Mouse (Mus musculus): ENCODE results near the gene Pimreg. TPM values are rescaled to one million over a fixed set of nuclear protein-coding genes. Genes with fewer than 3 reads are reported as not detected.

Gene Pimreg
- polyA plus RNA-seq, 1 experiment = 0.92 TPM

GRCm38 (mm10) chr11:72041290-72041767 lies 503 bp upstream of the Pimreg start:
- TF ChIP-seq POLR2A (IDR thresholded peaks at IDR 0.05; ENCODE audit: extremely low read depth, insufficient read depth, low read length) (no peak), CTCF (IDR thresholded peaks at IDR 0.05; ENCODE audit: extremely low read depth, insufficient read depth, low read length) (no peak)
- H3K27ac ChIP-seq (ENCODE audit: insufficient read depth, low read length) = no peak overlapping the region
- H3K4me3 ChIP-seq (ENCODE audit: insufficient read depth, low read length) = peak overlapping the region; percentile 40; the same call in 1 of the 2 replicates

GRCm38 (mm10) chr11:72042631-72043030 lies 799 bp downstream of the Pimreg start:
- peak overlapping the region; percentile 40; the same call in 1 of the 2 replicates for H3K4me3 ChIP-seq (ENCODE audit: insufficient read depth, low read length)
- peaks cover 4% of the 10 kb centered on the region; the same call in 1 of the 2 replicates for H3K4me1 ChIP-seq (ENCODE audit: control insufficient read depth, insufficient read depth, low read length)
- no peak for TF ChIP-seq POLR2A (IDR thresholded peaks at IDR 0.05; ENCODE audit: extremely low read depth, insufficient read depth, low read length)
- TF ChIP-seq CTCF (IDR thresholded peaks at IDR 0.05; ENCODE audit: extremely low read depth, insufficient read depth, low read length) = no peak
- no peak overlapping the region for H3K27ac ChIP-seq (ENCODE audit: insufficient read depth, low read length)

More at GRCm38 (mm10) chr11:72041290-72041767, 503 bp upstream of the Pimreg start:
- H3K4me1 ChIP-seq (ENCODE audit: control insufficient read depth, insufficient read depth, low read length) = peaks cover 4% of the 10 kb centered on the region; the same call in 1 of the 2 replicates

GRCm38 (mm10) chr11:72044231-72044630 lies 2.4 kb downstream of the Pimreg start:
- no peak overlapping the region for H3K4me3 ChIP-seq (ENCODE audit: insufficient read depth, low read length)
- no peak for TF ChIP-seq CTCF (IDR thresholded peaks at IDR 0.05; ENCODE audit: extremely low read depth, insufficient read depth, low read length)
- TF ChIP-seq POLR2A (IDR thresholded peaks at IDR 0.05; ENCODE audit: extremely low read depth, insufficient read depth, low read length) = no peak
- no peak overlapping the region for H3K27ac ChIP-seq (ENCODE audit: insufficient read depth, low read length)
- peaks cover 4% of the 10 kb centered on the region; the same call in 1 of the 2 replicates for H3K4me1 ChIP-seq (ENCODE audit: control insufficient read depth, insufficient read depth, low read length)

GRCm38 (mm10) chr11:72048730-72049129 lies 6.9 kb downstream of the Pimreg start:
- TF ChIP-seq POLR2A (IDR thresholded peaks at IDR 0.05; ENCODE audit: extremely low read depth, insufficient read depth, low read length) (no peak), CTCF (IDR thresholded peaks at IDR 0.05; ENCODE audit: extremely low read depth, insufficient read depth, low read length) (no peak)
- H3K27ac ChIP-seq (ENCODE audit: insufficient read depth, low read length) = no peak overlapping the region
- H3K4me3 ChIP-seq (ENCODE audit: insufficient read depth, low read length) = no peak overlapping the region
- peaks cover 2% of the 10 kb centered on the region; the same call in 1 of the 2 replicates for H3K4me1 ChIP-seq (ENCODE audit: control insufficient read depth, insufficient read depth, low read length)

GRCm38 (mm10) chr11:72049171-72049759 lies 7.4 kb downstream of the Pimreg start:
- H3K4me3 ChIP-seq (ENCODE audit: insufficient read depth, low read length) = no peak overlapping the region
- TF ChIP-seq POLR2A (IDR thresholded peaks at IDR 0.05; ENCODE audit: extremely low read depth, insufficient read depth, low read length) = no peak
- no peak for TF ChIP-seq CTCF (IDR thresholded peaks at IDR 0.05; ENCODE audit: extremely low read depth, insufficient read depth, low read length)
- peaks cover 2% of the 10 kb centered on the region; the same call in 1 of the 2 replicates for H3K4me1 ChIP-seq (ENCODE audit: control insufficient read depth, insufficient read depth, low read length)
- H3K27ac ChIP-seq (ENCODE audit: insufficient read depth, low read length) = no peak overlapping the region

GRCm38 (mm10) chr11:72050168-72050894 lies 8.5 kb downstream of the Pimreg start:
- H3K4me1 ChIP-seq (ENCODE audit: control insufficient read depth, insufficient read depth, low read length) = peaks cover 2% of the 10 kb centered on the region; the same call in 1 of the 2 replicates
- no peak overlapping the region for H3K27ac ChIP-seq (ENCODE audit: insufficient read depth, low read length)
- H3K4me3 ChIP-seq (ENCODE audit: insufficient read depth, low read length) = peak overlapping the region; percentile 45
- no peak for TF ChIP-seq POLR2A (IDR thresholded peaks at IDR 0.05; ENCODE audit: extremely low read depth, insufficient read depth, low read length)
- TF ChIP-seq CTCF (IDR thresholded peaks at IDR 0.05; ENCODE audit: extremely low read depth, insufficient read depth, low read length) = no peak

GRCm38 (mm10) chr11:72050895-72051858 lies 9.3 kb downstream of the Pimreg start:
- Histone ChIP-seq H3K4me1 (ENCODE audit: control insufficient read depth, insufficient read depth, low read length) (peaks cover 2% of the 10 kb centered on the region; the same call in 1 of the 2 replicates), H3K4me3 (ENCODE audit: insufficient read depth, low read length) (peak overlapping the region; percentile 45), H3K27ac (ENCODE audit: insufficient read depth, low read length) (no peak overlapping the region; the same call in 1 of the 2 replicates)
- peak; percentile 72 for TF ChIP-seq POLR2A (IDR thresholded peaks at IDR 0.05; ENCODE audit: extremely low read depth, insufficient read depth, low read length)
- peak; percentile 53 for TF ChIP-seq CTCF (IDR thresholded peaks at IDR 0.05; ENCODE audit: extremely low read depth, insufficient read depth, low read length)

- H3K4me1 ChIP-seq (ENCODE audit: control insufficient read depth, insufficient read depth, low read length) = peaks cover 3% of the 10 kb centered on the region; the same call in 1 of the 2 replicates
- H3K27ac ChIP-seq (ENCODE audit: insufficient read depth, low read length) = no peak overlapping the region
- no peak overlapping the region for H3K4me3 ChIP-seq (ENCODE audit: insufficient read depth, low read length)
- TF ChIP-seq POLR2A (IDR thresholded peaks at IDR 0.05; ENCODE audit: extremely low read depth, insufficient read depth, low read length) (no peak), CTCF (IDR thresholded peaks at IDR 0.05; ENCODE audit: extremely low read depth, insufficient read depth, low read length) (no peak)
These were observed 10.4 kb downstream of the Pimreg start for GRCm38 (mm10) chr11:72052221-72052620.

GRCm38 (mm10) chr11:72052636-72053035 lies 10.8 kb downstream of the Pimreg start:
- Histone ChIP-seq H3K4me1 (ENCODE audit: control insufficient read depth, insufficient read depth, low read length) (peaks cover 3% of the 10 kb centered on the region; the same call in 1 of the 2 replicates), H3K4me3 (ENCODE audit: insufficient read depth, low read length) (no peak overlapping the region), H3K27ac (ENCODE audit: insufficient read depth, low read length) (no peak overlapping the region)
- TF ChIP-seq CTCF (IDR thresholded peaks at IDR 0.05; ENCODE audit: extremely low read depth, insufficient read depth, low read length) (peak; percentile 96), POLR2A (IDR thresholded peaks at IDR 0.05; ENCODE audit: extremely low read depth, insufficient read depth, low read length) (no peak)
